Mouse (Mus musculus): ENCODE results near the gene Gm7271. TPM values are rescaled to one million over a fixed set of nuclear protein-coding genes. Genes with fewer than 3 reads are reported as not detected.

Gm7271 gene
- polyA plus RNA-seq (2012; rRNA removed) = not detected in 2 replicates

DNA sequence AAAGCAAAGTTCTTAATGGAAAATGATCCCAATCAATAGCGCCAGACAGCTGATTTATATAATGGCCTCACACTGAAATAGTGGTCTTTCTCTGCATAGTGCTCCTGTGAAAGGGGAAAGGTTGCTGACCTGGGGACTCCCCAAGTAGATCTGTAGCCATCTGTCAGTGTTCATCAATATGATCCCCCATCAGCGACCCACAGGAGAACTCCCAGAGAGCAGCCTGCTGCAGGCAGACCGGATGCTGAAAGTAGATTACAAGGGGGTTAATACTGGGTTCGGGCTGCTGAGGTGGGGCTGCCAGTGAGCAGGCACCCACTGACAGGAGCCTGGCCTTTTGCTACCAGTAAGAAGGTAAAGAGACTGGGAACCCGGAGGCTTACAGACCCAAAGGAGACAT is at the start of gene Gm7271:
Gene Gm7271, plus strand, starts transcription at position 230 of the 400 bp plus-strand sequence.

DNA sequence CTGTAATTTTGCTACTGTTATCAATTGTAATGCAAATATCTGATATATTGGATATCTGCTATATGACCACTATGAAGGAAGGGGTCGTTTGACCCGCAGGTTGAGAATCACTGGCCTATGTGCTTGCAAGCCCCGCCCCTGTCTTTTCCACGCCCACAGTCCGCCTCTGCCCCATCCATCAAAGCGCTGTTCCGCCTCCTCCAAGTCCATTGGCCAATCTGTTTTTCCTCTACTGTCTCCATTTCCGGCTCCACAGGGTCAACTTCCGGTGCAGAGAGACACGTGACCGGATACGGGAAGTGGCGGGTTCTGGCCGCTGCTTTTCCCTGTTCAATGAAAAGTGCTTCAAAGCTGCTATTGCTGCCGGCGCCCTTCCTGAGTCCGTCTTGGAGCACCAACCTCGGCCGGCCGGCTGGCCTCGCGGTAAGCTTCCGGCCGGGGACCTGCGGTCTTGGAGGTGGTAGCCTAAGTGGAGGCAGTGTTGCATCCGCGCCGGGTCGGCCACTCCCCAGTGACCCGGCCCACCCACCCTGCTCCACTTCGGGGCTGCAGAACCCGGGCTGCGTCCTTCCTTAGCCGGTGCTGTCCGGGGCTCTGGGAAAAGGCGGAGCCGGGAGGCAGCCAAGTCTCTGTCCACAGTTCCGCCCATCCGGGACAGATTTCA is 45.3 kb downstream of the Gm7271 start, which contains the start of gene Exoc1:
Gene Exoc1, plus strand, starts transcription at position 272 of the 664 bp plus-strand sequence.

Other genes starting within 250 kb of the Gm7271 start
- 3.5 and 5.4 TPM in 2 replicates for gene Clock, start 179.2 kb upstream of the Gm7271 start, polyA plus RNA-seq (2012; rRNA removed)
- not detected in 2 replicates for gene Pdcl2, start 152.9 kb upstream of the Gm7271 start, polyA plus RNA-seq (2012; rRNA removed)
- gene Nmu, start 120.3 kb upstream of the Gm7271 start, polyA plus RNA-seq (2012; rRNA removed) = 12.5 and 27.3 TPM in 2 replicates
- 4.4 and 6.1 TPM in 2 replicates for gene Exoc1, start 45.3 kb downstream of the Gm7271 start, polyA plus RNA-seq (2012; rRNA removed)
- gene Cep135, start 104.7 kb downstream of the Gm7271 start, polyA plus RNA-seq (2012; rRNA removed) = 0.12 and 0.17 TPM in 2 replicates
- gene C530008M17Rik, start 172.5 kb downstream of the Gm7271 start, polyA plus RNA-seq (2012; rRNA removed) = 1.5 and 3.2 TPM in 2 replicates